11 mouse cellular contexts compared by ENCODE assay signal in genomic region chr13:112744061-112744849, GRCm38 (mm10). TPM values are rescaled to one million over a fixed set of nuclear protein-coding genes. Genes with fewer than 3 reads are reported as not detected.
DNase-seq lines count a peak whose midpoint lies in the region; ATAC-seq lines count a peak whose summit lies in the region.
"Had no signal": no experiment of that assay in that cellular context is flagged by ENCODE, and none has a peak within 500 bp of the region (broad histone marks: within the 10 kb centered on the region; RNA-seq: fewer than 3 reads in every experiment).

No protein-coding gene starts in this region.

- DNase-seq in cerebellum, postnatal 14 days: peak; percentile 77 to 81
- no peak for DNase-seq in cerebellum, adult 9-10 months
- DNase-seq in urinary bladder, postnatal 14 days (ENCODE audit: low spot score): peak; percentile 43
- DNase-seq in urinary bladder, postnatal 36 days (ENCODE audit: low spot score in 2 of 2): no peak
- no peak for DNase-seq in layer of hippocampus, adult 8-10 months (ENCODE audit: low spot score in 2 of 2)
- no peak for DNase-seq in thymus, postnatal 0 days (ENCODE audit: low spot score)

- 69% methylated on average over 15 of the region's 15 CpGs for WGBS in limb, embryonic 15.5 days
- 87% methylated on average over 15 of the region's 15 CpGs for WGBS in forebrain, embryonic 15.5 days

- no peaks in the 10 kb centered on the region for H3K36me3 ChIP-seq in limb, embryonic 15.5 days
- no peaks in the 10 kb centered on the region for H3K36me3 ChIP-seq in forebrain, embryonic 15.5 days
- H3K36me3 ChIP-seq: midbrain, embryonic 12.5 days had no signal

- peak overlapping the region; percentile 39 for H3K27ac ChIP-seq in limb, embryonic 15.5 days
- no peak overlapping the region for H3K27ac ChIP-seq in forebrain, embryonic 15.5 days (replicated peaks)
- H3K27ac ChIP-seq: midbrain, embryonic 12.5 days had no signal

- no peaks in the 10 kb centered on the region for H3K27me3 ChIP-seq in limb, embryonic 15.5 days
- no peaks in the 10 kb centered on the region for H3K27me3 ChIP-seq in forebrain, embryonic 15.5 days
- H3K27me3 ChIP-seq: midbrain, embryonic 12.5 days; Patski had no signal

- no peaks in the 10 kb centered on the region for H3K9me3 ChIP-seq in limb, embryonic 15.5 days
- H3K9me3 ChIP-seq in forebrain, embryonic 15.5 days: no peaks in the 10 kb centered on the region
- H3K9me3 ChIP-seq: midbrain, embryonic 12.5 days had no signal

- no peak overlapping the region for H3K9ac ChIP-seq in limb, embryonic 15.5 days
- no peak overlapping the region for H3K9ac ChIP-seq in forebrain, embryonic 15.5 days (replicated peaks)
- H3K9ac ChIP-seq: midbrain, embryonic 12.5 days had no signal

- H3K4me3 ChIP-seq in limb, embryonic 15.5 days: no peak overlapping the region
- H3K4me3 ChIP-seq in forebrain, embryonic 15.5 days: no peak overlapping the region
- H3K4me3 ChIP-seq: midbrain, embryonic 12.5 days had no signal

- H3K4me1 ChIP-seq in limb, embryonic 15.5 days: peaks cover 6% of the 10 kb centered on the region
- H3K4me1 ChIP-seq in forebrain, embryonic 15.5 days: no peaks in the 10 kb centered on the region
- H3K4me1 ChIP-seq: midbrain, embryonic 12.5 days had no signal

- H3K4me2 ChIP-seq in limb, embryonic 15.5 days: no peak overlapping the region
- H3K4me2 ChIP-seq in forebrain, embryonic 15.5 days (replicated peaks): no peak overlapping the region
- H3K4me2 ChIP-seq: midbrain, embryonic 12.5 days had no signal

- no peak for ATAC-seq in limb, embryonic 15.5 days (ENCODE audit: insufficient number of reproducible peaks, low FRiP score, low TSS enrichment, low read depth)
- no peak for ATAC-seq in forebrain, embryonic 15.5 days (replicated peaks)
- ATAC-seq: forebrain, embryonic 16.5 days; Patski had no signal

RNA-seq across cellular contexts. Expression of gene Plpp1, which starts 56.3 kb away (rescaled TPM):
- polyA plus RNA-seq in limb, embryonic 15.5 days (2015; fragmentation: Nextera tagmentation; extraction: Ambion mirVana): 90.5 and 109 TPM in 2 replicates
- total RNA-seq in layer of hippocampus, adult 8-10 months (2022): 10 to 100 TPM; 26.0 to 29.0 (median 28.6) TPM
- 38.0 and 39.3 TPM in 2 replicates for polyA plus RNA-seq in forebrain, embryonic 15.5 days (2015; fragmentation: Nextera tagmentation; extraction: Ambion mirVana)
- polyA plus RNA-seq in thymus, postnatal 0 days (2015; fragmentation: Nextera tagmentation; extraction: Ambion mirVana): 18.1 and 19.9 TPM in 2 replicates

Comparison
In these comparisons a context has a peak if more than half of its experiments do, and no peak if none do; other contexts are left out.
1. DNase-seq: peak in cerebellum, postnatal 14 days (2 of 2) and urinary bladder, postnatal 14 days (single experiment); none in cerebellum, adult 9-10 months (single experiment), urinary bladder, postnatal 36 days (0 of 2), layer of hippocampus, adult 8-10 months (0 of 2) and thymus, postnatal 0 days (single experiment).